Mouse (Mus musculus) myocyte (in vitro differentiated cells): ENCODE measurements around the gene Ccl4. TPM values are rescaled to one million over a fixed set of nuclear protein-coding genes. Genes with fewer than 3 reads are reported as not detected.

Experiments used
- H3K27me3 ChIP-seq: one replicate; pipeline ENCODE4 v1.6.1; 2011; ENCODE audit not compliant: control insufficient read depth, insufficient read depth, insufficient read length
- H3K36me3 ChIP-seq: one replicate; pipeline ENCODE4 v1.6.1; 2011; ENCODE audit not compliant: control insufficient read depth, insufficient read depth
- H3K4me2 ChIP-seq: one replicate; pipeline ENCODE4 v1.6.1; 2011; ENCODE audit warnings: low read depth, control low read depth
- H3K4me3 ChIP-seq: one replicate; pipeline ENCODE4 v1.5.1; 2011; ENCODE audit warnings: mild to moderate bottlenecking, control low read depth, moderate library complexity
- H3K79me2 ChIP-seq: one replicate; pipeline ENCODE4 v1.6.1; 2011; ENCODE audit not compliant: control insufficient read depth, insufficient read depth
- H3ac ChIP-seq: one replicate; pipeline ENCODE4 v1.6.1; 2011; ENCODE audit not compliant: control insufficient read depth, insufficient read length
- CEBPB ChIP-seq: IDR thresholded peaks from 2 replicates; pipeline ENCODE4 v1.6.1; 2011; ENCODE audit warnings: mild to moderate bottlenecking, moderate library complexity; ENCODE audit not compliant: poor library complexity, insufficient read depth, severe bottlenecking
- E2F4 ChIP-seq: IDR thresholded peaks from one replicate; pipeline ENCODE4 v1.6.1; 2011; ENCODE audit warnings: mild to moderate bottlenecking, control low read depth, moderate library complexity; ENCODE audit not compliant: insufficient read depth
- MAX ChIP-seq: IDR thresholded peaks from one replicate; pipeline ENCODE4 v1.6.1; 2011; ENCODE audit warnings: low read depth, mild to moderate bottlenecking, control low read depth
- MYOD1 ChIP-seq, 3 experiments: IDR thresholded peaks; one replicate each; pipeline ENCODE4 v1.6.1; 2011; ENCODE audit warnings: control low read depth in 2 of 3, low read depth in 2 of 3, mild to moderate bottlenecking in 2 of 3, moderate library complexity in 1 of 3; ENCODE audit not compliant: insufficient read length in 2 of 3, control insufficient read depth in 1 of 3
- MYOG ChIP-seq, 3 experiments: IDR thresholded peaks; one replicate each; pipeline ENCODE4 v1.6.1; 2011; ENCODE audit warnings: control low read depth in 2 of 3, low read depth in 2 of 3, mild to moderate bottlenecking in 2 of 3; ENCODE audit not compliant: insufficient read length in 2 of 3, control insufficient read depth in 1 of 3, insufficient read depth in 1 of 3
- POLR2A ChIP-seq: IDR thresholded peaks from one replicate; pipeline ENCODE4 v1.6.1; 2011; ENCODE audit warnings: low read depth, mild to moderate bottlenecking, control low read depth, moderate library complexity; ENCODE audit not compliant: insufficient read length
- POLR2AphosphoS2 ChIP-seq: IDR thresholded peaks from one replicate; pipeline ENCODE4 v1.6.1; 2011; ENCODE audit warnings: low read depth, control low read depth; ENCODE audit not compliant: insufficient read length
- REST ChIP-seq: IDR thresholded peaks from one replicate; pipeline ENCODE4 v1.6.1; 2011; ENCODE audit warnings: mild to moderate bottlenecking, control low read depth, moderate library complexity; ENCODE audit not compliant: insufficient read depth, insufficient read length
- SRF ChIP-seq: IDR thresholded peaks from one replicate; pipeline ENCODE4 v1.6.1; 2011; ENCODE audit warnings: low read depth; ENCODE audit not compliant: control insufficient read depth, insufficient read length
- TCF12 ChIP-seq: IDR thresholded peaks from one replicate; pipeline ENCODE4 v1.6.1; 2011; ENCODE audit warnings: mild to moderate bottlenecking, control low read depth; ENCODE audit not compliant: poor library complexity, insufficient read depth, severe bottlenecking
- TCF3 ChIP-seq: IDR thresholded peaks from one replicate; pipeline ENCODE4 v1.6.1; 2011; ENCODE audit warnings: low read depth, control low read depth; ENCODE audit not compliant: insufficient read length
- USF1 ChIP-seq: IDR thresholded peaks from one replicate; pipeline ENCODE4 v1.6.1; 2011; ENCODE audit warnings: low read depth, mild to moderate bottlenecking, control low read depth, moderate library complexity
- polyA plus RNA-seq: library from polyadenylated mRNA; unstranded; fragments of >200 nt; fragmentation: generic; extraction: Trizol; gene quantifications from one replicate; pipeline ENCODE4 v1.2.1, GENCODE M21; 2012; ENCODE audit warnings: missing spikeins

The Ccl4 gene
- polyA plus RNA-seq, 1 experiment = not detected

GRCm38 (mm10) chr11:83636742-83637235 is 25.6 kb upstream of the Ccl4 start:
- Histone ChIP-seq H3K36me3 (no peaks in the 10 kb centered on the region), H3K4me3 (no peak overlapping the region), H3ac (no peak overlapping the region), H3K79me2 (no peaks in the 10 kb centered on the region), H3K27me3 (no peaks in the 10 kb centered on the region), H3K4me2 (no peak overlapping the region)
- TF ChIP-seq POLR2A = no peak
- no peak for TF ChIP-seq USF1
- TF ChIP-seq MAX = no peak
- no peak for TF ChIP-seq REST
- no peak for TF ChIP-seq E2F4
- TF ChIP-seq MYOG (IDR thresholded peaks at IDR 0.05; ENCODE audit: control insufficient read depth in 1 of 3, insufficient read depth in 1 of 3, insufficient read length in 2 of 3, low read depth in 2 of 3) = no peak
- TF ChIP-seq SRF = no peak
- no peak for TF ChIP-seq POLR2AphosphoS2
- TF ChIP-seq TCF12 = no peak
- TF ChIP-seq TCF3 = no peak
- TF ChIP-seq MYOD1 (IDR thresholded peaks at IDR 0.05; ENCODE audit: control insufficient read depth in 1 of 3, insufficient read length in 2 of 3, low read depth in 2 of 3) = no peak
- TF ChIP-seq CEBPB = no peak

- Histone ChIP-seq H3K4me3 (no peak overlapping the region), H3ac (no peak overlapping the region), H3K36me3 (no peaks in the 10 kb centered on the region), H3K79me2 (no peaks in the 10 kb centered on the region), H3K4me2 (no peak overlapping the region), H3K27me3 (no peaks in the 10 kb centered on the region)
- no peak for TF ChIP-seq USF1
- no peak for TF ChIP-seq SRF
- TF ChIP-seq TCF12 = no peak
- no peak for TF ChIP-seq MYOD1 (IDR thresholded peaks at IDR 0.05; ENCODE audit: control insufficient read depth in 1 of 3, insufficient read length in 2 of 3, low read depth in 2 of 3)
- TF ChIP-seq CEBPB = no peak
- no peak for TF ChIP-seq TCF3
- TF ChIP-seq REST = no peak
- TF ChIP-seq MAX = no peak
- no peak for TF ChIP-seq E2F4
- TF ChIP-seq POLR2AphosphoS2 = no peak
- no peak for TF ChIP-seq MYOG (IDR thresholded peaks at IDR 0.05; ENCODE audit: control insufficient read depth in 1 of 3, insufficient read depth in 1 of 3, insufficient read length in 2 of 3, low read depth in 2 of 3)
- no peak for TF ChIP-seq POLR2A
These were observed 23.4 kb upstream of the Ccl4 start for GRCm38 (mm10) chr11:83638934-83639333.

- H3K79me2 ChIP-seq = no peaks in the 10 kb centered on the region
- H3K4me2 ChIP-seq = no peak overlapping the region
- H3K27me3 ChIP-seq = no peaks in the 10 kb centered on the region
- H3ac ChIP-seq = no peak overlapping the region
- H3K4me3 ChIP-seq = no peak overlapping the region
- H3K36me3 ChIP-seq = no peaks in the 10 kb centered on the region
- TF ChIP-seq POLR2AphosphoS2 (no peak), MYOD1 (IDR thresholded peaks at IDR 0.05; ENCODE audit: control insufficient read depth in 1 of 3, insufficient read length in 2 of 3, low read depth in 2 of 3) (no peak), E2F4 (no peak), CEBPB (no peak), TCF12 (no peak), MAX (no peak), POLR2A (no peak), USF1 (no peak), REST (no peak), TCF3 (no peak), MYOG (IDR thresholded peaks at IDR 0.05; ENCODE audit: control insufficient read depth in 1 of 3, insufficient read depth in 1 of 3, insufficient read length in 2 of 3, low read depth in 2 of 3) (no peak), SRF (no peak)
These were observed 22.9 kb upstream of the Ccl4 start for GRCm38 (mm10) chr11:83639533-83639932.

DNA sequence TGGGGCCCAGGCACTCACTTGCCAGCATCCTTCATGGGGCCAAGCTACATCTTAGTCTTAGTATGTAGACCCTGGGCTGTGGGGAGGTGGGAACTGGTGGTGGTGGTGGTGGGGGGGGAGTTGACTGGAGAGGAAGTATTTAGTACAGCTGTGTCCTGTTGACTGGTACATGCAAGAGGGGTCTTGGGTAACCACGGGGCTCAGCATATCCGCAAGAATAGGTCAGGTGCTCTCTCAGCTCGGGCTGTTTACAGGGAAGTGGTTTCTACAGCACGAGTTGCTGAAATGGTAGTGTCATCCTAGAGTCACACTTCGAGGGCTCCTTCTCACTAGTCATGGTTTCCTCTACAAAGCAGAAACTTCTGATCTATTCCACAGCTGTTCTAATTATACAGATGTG is 22.2 kb upstream of the Ccl4 start:
- no peaks in the 10 kb centered on the region for H3K36me3 ChIP-seq
- H3K4me2 ChIP-seq = no peak overlapping the region
- H3ac ChIP-seq = no peak overlapping the region
- H3K27me3 ChIP-seq = no peaks in the 10 kb centered on the region
- no peak overlapping the region for H3K4me3 ChIP-seq
- H3K79me2 ChIP-seq = no peaks in the 10 kb centered on the region
- TF ChIP-seq POLR2AphosphoS2 (no peak), POLR2A (no peak), USF1 (no peak), MYOD1 (IDR thresholded peaks at IDR 0.05; ENCODE audit: control insufficient read depth in 1 of 3, insufficient read length in 2 of 3, low read depth in 2 of 3) (no peak), SRF (no peak), TCF3 (no peak), REST (no peak), CEBPB (no peak), TCF12 (no peak), MAX (no peak), E2F4 (no peak), MYOG (IDR thresholded peaks at IDR 0.05; ENCODE audit: control insufficient read depth in 1 of 3, insufficient read depth in 1 of 3, insufficient read length in 2 of 3, low read depth in 2 of 3) (no peak)

- no peak overlapping the region for H3ac ChIP-seq
- no peak overlapping the region for H3K4me2 ChIP-seq
- no peaks in the 10 kb centered on the region for H3K36me3 ChIP-seq
- H3K27me3 ChIP-seq = no peaks in the 10 kb centered on the region
- no peak overlapping the region for H3K4me3 ChIP-seq
- no peaks in the 10 kb centered on the region for H3K79me2 ChIP-seq
- TF ChIP-seq MYOD1 (IDR thresholded peaks at IDR 0.05; ENCODE audit: control insufficient read depth in 1 of 3, insufficient read length in 2 of 3, low read depth in 2 of 3) = no peak
- TF ChIP-seq MYOG (IDR thresholded peaks at IDR 0.05; ENCODE audit: control insufficient read depth in 1 of 3, insufficient read depth in 1 of 3, insufficient read length in 2 of 3, low read depth in 2 of 3) = no peak
- TF ChIP-seq REST = no peak
- no peak for TF ChIP-seq TCF12
- no peak for TF ChIP-seq POLR2A
- TF ChIP-seq TCF3 = no peak
- no peak for TF ChIP-seq MAX
These were observed 21.2 kb upstream of the Ccl4 start for GRCm38 (mm10) chr11:83641216-83641615.
